Mouse (Mus musculus): ENCODE data around the gene Gm5426. TPM values are rescaled to one million over a fixed set of nuclear protein-coding genes. Genes with fewer than 3 reads are reported as not detected.
A peak's percentile ranks its signal among the peaks of the same experiment; 100 is the strongest.
"Not testable (repeated sequence)": the region's sequence is repeated elsewhere in the genome, so short reads cannot be mapped to it uniquely, and the experiment has no call there.

Gene Gm5426
- polyA plus RNA-seq, 2 experiments, result not detected

- 25% methylated on average over 6 of the region's 6 CpGs for WGBS
- ATAC-seq (ENCODE audit: low FRiP score, low read depth) (0 out of 2 replicates have a peak, but pooled peaks have one; percentile 44), DNase-seq (ENCODE audit: low spot score) (peak; percentile 50)
- H3K9ac ChIP-seq (ENCODE audit: low read depth, low read length, severe bottlenecking), result no peak overlapping the region
- H3K36me3 ChIP-seq (ENCODE audit: control insufficient read depth, insufficient read depth, low read length), result no peaks in the 10 kb centered on the region
- no peaks in the 10 kb centered on the region for H3K4me1 ChIP-seq (ENCODE audit: control insufficient read depth, insufficient read depth, low read length)
- TF ChIP-seq POLR2A (IDR thresholded peaks at IDR 0.05; ENCODE audit: borderline replicate concordance, extremely low read depth, insufficient read depth, insufficient read length), result no peak
- H3K4me3 ChIP-seq (replicated peaks; ENCODE audit: low read length), result no peak overlapping the region
- no peaks in the 10 kb centered on the region for H3K9me3 ChIP-seq (ENCODE audit: control insufficient read depth, low read length)
- H3K4me2 ChIP-seq (replicated peaks; ENCODE audit: low read depth, low read length, severe bottlenecking), result no peak overlapping the region
- H3K27ac ChIP-seq (replicated peaks; ENCODE audit: low read depth, low read length), result no peak overlapping the region
- H3K27me3 ChIP-seq (ENCODE audit: control insufficient read depth, insufficient read depth, low read length), result no peaks in the 10 kb centered on the region
These were observed 4.2 kb upstream of the Gm5426 start for GRCm38 (mm10) chr10:96132161-96132560.

- H3K9me3 ChIP-seq (ENCODE audit: control insufficient read depth, low read length), result no peaks in the 10 kb centered on the region
- no peaks in the 10 kb centered on the region for H3K4me1 ChIP-seq (ENCODE audit: control insufficient read depth, insufficient read depth, low read length)
- 85% methylated on average over 5 of the region's 5 CpGs for WGBS
- H3K9ac ChIP-seq (ENCODE audit: low read depth, low read length, severe bottlenecking), result no peak overlapping the region
- H3K4me3 ChIP-seq (replicated peaks; ENCODE audit: low read length), result no peak overlapping the region
- no peaks in the 10 kb centered on the region for H3K27me3 ChIP-seq (ENCODE audit: control insufficient read depth, insufficient read depth, low read length)
- TF ChIP-seq POLR2A (IDR thresholded peaks at IDR 0.05; ENCODE audit: borderline replicate concordance, extremely low read depth, insufficient read depth, insufficient read length), result no peak
- H3K27ac ChIP-seq (replicated peaks; ENCODE audit: low read depth, low read length), result no peak overlapping the region
- H3K4me2 ChIP-seq (replicated peaks; ENCODE audit: low read depth, low read length, severe bottlenecking), result no peak overlapping the region
- ATAC-seq (ENCODE audit: low FRiP score, low read depth), result no peak
- no peaks in the 10 kb centered on the region for H3K36me3 ChIP-seq (ENCODE audit: control insufficient read depth, insufficient read depth, low read length)
- DNase-seq (ENCODE audit: low spot score), result no peak
These were observed 2.2 kb downstream of the Gm5426 start for GRCm38 (mm10) chr10:96138585-96138984.

DNA sequence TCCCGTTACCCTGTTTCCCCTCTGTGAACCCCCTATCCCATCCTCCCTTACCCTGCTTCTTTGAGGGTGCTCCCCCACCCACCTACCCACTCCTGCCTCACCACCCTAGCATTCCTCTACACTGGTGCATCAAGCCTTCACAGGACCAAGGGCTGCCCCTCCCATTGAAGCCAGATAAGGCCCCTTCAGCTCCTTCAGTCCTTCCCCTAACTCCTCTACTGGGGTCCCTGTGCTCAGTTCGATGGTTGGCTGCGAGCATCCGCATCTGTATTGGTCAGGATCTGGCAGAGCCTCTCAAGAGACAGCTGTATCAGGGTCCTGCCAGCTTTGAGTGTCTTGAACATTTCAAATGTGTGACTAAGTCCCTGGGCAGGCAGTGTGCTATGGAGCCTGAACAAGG, 2.9 kb downstream of the Gm5426 start:
- not testable (repeated sequence) for H3K4me3 ChIP-seq (replicated peaks; ENCODE audit: low read length); DNase-seq (ENCODE audit: low spot score); H3K9ac ChIP-seq (ENCODE audit: low read depth, low read length, severe bottlenecking); H3K27me3 ChIP-seq (ENCODE audit: control insufficient read depth, insufficient read depth, low read length); H3K4me2 ChIP-seq (replicated peaks; ENCODE audit: low read depth, low read length, severe bottlenecking); ATAC-seq (ENCODE audit: low FRiP score, low read depth); H3K9me3 ChIP-seq (ENCODE audit: control insufficient read depth, low read length); H3K4me1 ChIP-seq (ENCODE audit: control insufficient read depth, insufficient read depth, low read length); H3K36me3 ChIP-seq (ENCODE audit: control insufficient read depth, insufficient read depth, low read length); H3K27ac ChIP-seq (replicated peaks; ENCODE audit: low read depth, low read length)
- WGBS, result 90% methylated on average over 4 of the region's 4 CpGs

GRCm38 (mm10) chr10:96146578-96146977, 10.2 kb downstream of the Gm5426 start:
- DNase-seq (ENCODE audit: low spot score), result no peak
- H3K36me3 ChIP-seq (ENCODE audit: control insufficient read depth, insufficient read depth, low read length), result no peaks in the 10 kb centered on the region
- no peak for TF ChIP-seq POLR2A (IDR thresholded peaks at IDR 0.05; ENCODE audit: borderline replicate concordance, extremely low read depth, insufficient read depth, insufficient read length)
- H3K27me3 ChIP-seq (ENCODE audit: control insufficient read depth, insufficient read depth, low read length), result no peaks in the 10 kb centered on the region
- H3K9me3 ChIP-seq (ENCODE audit: control insufficient read depth, low read length), result no peaks in the 10 kb centered on the region
- H3K27ac ChIP-seq (replicated peaks; ENCODE audit: low read depth, low read length), result no peak overlapping the region
- no peak overlapping the region for H3K9ac ChIP-seq (ENCODE audit: low read depth, low read length, severe bottlenecking)
- H3K4me2 ChIP-seq (replicated peaks; ENCODE audit: low read depth, low read length, severe bottlenecking), result no peak overlapping the region
- no peak overlapping the region for H3K4me3 ChIP-seq (replicated peaks; ENCODE audit: low read length)
- 91% methylated on average over 5 of the region's 5 CpGs for WGBS
- no peak for ATAC-seq (ENCODE audit: low FRiP score, low read depth)
- peaks cover 8% of the 10 kb centered on the region for H3K4me1 ChIP-seq (ENCODE audit: control insufficient read depth, insufficient read depth, low read length)

DNA sequence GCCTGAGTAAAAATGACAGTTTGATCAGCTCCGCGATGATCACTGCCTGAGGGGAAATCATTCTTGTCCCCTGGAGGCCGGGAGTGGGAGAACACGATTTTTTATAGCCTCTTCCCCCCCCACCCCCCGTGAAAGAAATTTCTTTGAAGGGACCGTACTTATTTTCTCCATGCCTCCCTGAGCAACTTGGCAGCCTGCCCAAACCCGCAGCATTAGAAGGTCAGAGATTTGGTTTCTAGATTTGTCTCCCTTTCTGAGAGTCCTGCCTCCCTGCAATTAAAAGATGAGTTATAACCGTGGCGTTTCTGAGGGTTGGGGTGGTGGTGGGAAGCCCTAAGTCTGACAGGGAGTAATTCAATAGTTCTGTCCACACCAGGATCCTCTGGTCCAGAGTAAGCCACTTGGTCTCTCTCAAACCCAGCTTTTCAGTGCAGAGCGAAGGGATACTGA, 11.9 kb downstream of the Gm5426 start:
- no peak overlapping the region for H3K9ac ChIP-seq (ENCODE audit: low read depth, low read length, severe bottlenecking)
- no peaks in the 10 kb centered on the region for H3K36me3 ChIP-seq (ENCODE audit: control insufficient read depth, insufficient read depth, low read length)
- peaks cover 8% of the 10 kb centered on the region for H3K4me1 ChIP-seq (ENCODE audit: control insufficient read depth, insufficient read depth, low read length)
- H3K27me3 ChIP-seq (ENCODE audit: control insufficient read depth, insufficient read depth, low read length), result no peaks in the 10 kb centered on the region
- TF ChIP-seq POLR2A (IDR thresholded peaks at IDR 0.05; ENCODE audit: borderline replicate concordance, extremely low read depth, insufficient read depth, insufficient read length), result no peak
- DNase-seq (ENCODE audit: low spot score) (peak; percentile 34), ATAC-seq (ENCODE audit: low FRiP score, low read depth) (peak; percentile 26; the same call in 1 of the 2 replicates)
- peak overlapping the region; percentile 6; the same call in 1 of the 2 replicates for H3K4me2 ChIP-seq (replicated peaks; ENCODE audit: low read depth, low read length, severe bottlenecking)
- WGBS, result 10% methylated on average over 10 of the region's 10 CpGs
- no peaks in the 10 kb centered on the region for H3K9me3 ChIP-seq (ENCODE audit: control insufficient read depth, low read length)
- H3K27ac ChIP-seq (replicated peaks; ENCODE audit: low read depth, low read length), result no peak overlapping the region
- no peak overlapping the region for H3K4me3 ChIP-seq (replicated peaks; ENCODE audit: low read length)
